Mouse (Mus musculus): Measurements from ENCODE around the gene Babam2. TPM values are rescaled to one million over a fixed set of nuclear protein-coding genes. Genes with fewer than 3 reads are reported as not detected.

Babam2 gene
- polyA plus RNA-seq, 1 experiment, result 92.8 TPM

DNA sequence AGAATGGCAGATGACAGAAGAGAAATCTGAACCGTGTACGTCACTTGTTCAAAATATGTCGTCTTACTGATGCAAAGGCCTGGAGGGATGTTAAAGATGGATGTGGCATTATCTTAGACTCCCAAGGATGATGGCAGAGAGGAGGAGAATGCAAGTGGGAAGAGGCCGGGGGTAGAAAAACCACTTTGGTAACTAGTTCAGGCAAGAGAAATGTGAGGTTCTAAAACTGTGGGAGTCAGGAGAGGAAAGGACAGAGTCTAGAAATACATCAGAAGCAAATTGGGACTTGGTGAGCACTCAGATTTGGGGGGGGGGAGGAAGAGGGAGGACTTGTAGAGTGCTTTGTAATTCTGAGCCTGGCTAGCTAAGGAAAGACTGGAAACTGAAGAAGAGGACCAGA is 340.1 kb downstream of the Babam2 start:
- Histone ChIP-seq H3K9ac (ENCODE audit: low read depth, poor library complexity, severe bottlenecking) (no peak overlapping the region), H3K27me3 (ENCODE audit: control insufficient read depth, insufficient read depth, low read length, poor library complexity, severe bottlenecking) (no peaks in the 10 kb centered on the region), H3K27ac (ENCODE audit: insufficient read depth, low read length) (no peak overlapping the region), H3K9me3 (replicated peaks; ENCODE audit: control insufficient read depth, insufficient read depth, low read length, poor library complexity, severe bottlenecking) (no peaks in the 10 kb centered on the region), H3K36me3 (ENCODE audit: control insufficient read depth, insufficient read depth, low read length, poor library complexity, severe bottlenecking) (no peaks in the 10 kb centered on the region), H3K4me1 (ENCODE audit: control insufficient read depth, insufficient read depth, low read length) (no peaks in the 10 kb centered on the region), H3K4me3 (ENCODE audit: low read depth, low read length) (no peak overlapping the region)
- no peak for TF ChIP-seq EP300 (IDR thresholded peaks at IDR 0.05; ENCODE audit: insufficient read depth, low read depth, low read length)
- TF ChIP-seq CTCF (IDR thresholded peaks at IDR 0.05; ENCODE audit: low read depth, low read length), result no peak
- no peak for TF ChIP-seq POLR2A (IDR thresholded peaks at IDR 0.05; ENCODE audit: insufficient read depth, low read length)

DNA sequence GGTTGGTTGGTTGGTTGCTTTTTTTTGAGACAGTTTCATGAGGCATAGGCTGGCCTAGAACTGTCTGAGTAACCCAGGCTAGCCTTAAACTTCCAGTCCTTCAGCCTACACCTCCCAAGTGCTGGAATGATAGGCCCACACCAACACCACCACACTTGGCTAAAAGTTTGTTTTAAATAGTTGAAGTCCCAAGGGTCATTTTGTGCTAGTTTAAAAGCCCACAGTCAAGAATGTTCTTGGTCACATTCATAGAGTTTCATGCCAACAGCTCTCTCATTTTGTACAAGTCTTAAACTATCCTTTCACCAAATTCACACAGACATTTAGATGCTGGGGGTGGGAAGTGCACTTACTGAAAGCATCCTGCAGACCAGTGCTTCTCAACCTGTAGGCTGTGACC is 341.5 kb downstream of the Babam2 start:
- H3K9ac ChIP-seq (ENCODE audit: low read depth, poor library complexity, severe bottlenecking), result no peak overlapping the region
- H3K27me3 ChIP-seq (ENCODE audit: control insufficient read depth, insufficient read depth, low read length, poor library complexity, severe bottlenecking), result no peaks in the 10 kb centered on the region
- H3K27ac ChIP-seq (ENCODE audit: insufficient read depth, low read length), result no peak overlapping the region
- H3K9me3 ChIP-seq (replicated peaks; ENCODE audit: control insufficient read depth, insufficient read depth, low read length, poor library complexity, severe bottlenecking), result no peaks in the 10 kb centered on the region
- no peaks in the 10 kb centered on the region for H3K36me3 ChIP-seq (ENCODE audit: control insufficient read depth, insufficient read depth, low read length, poor library complexity, severe bottlenecking)
- TF ChIP-seq POLR2A (IDR thresholded peaks at IDR 0.05; ENCODE audit: insufficient read depth, low read length) (no peak), EP300 (IDR thresholded peaks at IDR 0.05; ENCODE audit: insufficient read depth, low read depth, low read length) (no peak), CTCF (IDR thresholded peaks at IDR 0.05; ENCODE audit: low read depth, low read length) (no peak)
- no peaks in the 10 kb centered on the region for H3K4me1 ChIP-seq (ENCODE audit: control insufficient read depth, insufficient read depth, low read length)
- H3K4me3 ChIP-seq (ENCODE audit: low read depth, low read length), result no peak overlapping the region

DNA sequence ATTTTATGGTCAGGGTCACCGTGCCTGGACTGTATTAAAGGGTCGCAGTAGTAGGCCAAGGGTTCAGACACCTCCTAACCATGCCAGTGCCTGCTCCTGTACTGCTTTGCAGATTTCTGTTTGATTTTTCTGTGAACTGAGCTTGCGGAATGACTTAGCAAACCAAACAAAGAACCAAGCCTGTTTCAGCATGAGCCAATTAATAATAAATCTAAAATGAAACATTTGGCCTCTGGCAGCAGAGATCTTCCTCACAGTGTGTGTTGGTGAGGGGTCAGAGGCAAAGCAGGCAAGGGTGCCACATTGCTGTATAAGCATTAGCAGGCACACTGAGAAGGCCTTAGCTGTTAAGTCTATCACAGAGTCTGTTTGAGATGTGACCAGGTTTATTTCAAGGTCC is 342.0 kb downstream of the Babam2 start:
- no peak for TF ChIP-seq EP300 (IDR thresholded peaks at IDR 0.05; ENCODE audit: insufficient read depth, low read depth, low read length)
- TF ChIP-seq POLR2A (IDR thresholded peaks at IDR 0.05; ENCODE audit: insufficient read depth, low read length), result no peak
- no peak for TF ChIP-seq CTCF (IDR thresholded peaks at IDR 0.05; ENCODE audit: low read depth, low read length)
- Histone ChIP-seq H3K36me3 (ENCODE audit: control insufficient read depth, insufficient read depth, low read length, poor library complexity, severe bottlenecking) (no peaks in the 10 kb centered on the region), H3K9ac (ENCODE audit: low read depth, poor library complexity, severe bottlenecking) (no peak overlapping the region), H3K27ac (ENCODE audit: insufficient read depth, low read length) (no peak overlapping the region), H3K4me1 (ENCODE audit: control insufficient read depth, insufficient read depth, low read length) (no peaks in the 10 kb centered on the region), H3K4me3 (ENCODE audit: low read depth, low read length) (no peak overlapping the region), H3K9me3 (replicated peaks; ENCODE audit: control insufficient read depth, insufficient read depth, low read length, poor library complexity, severe bottlenecking) (no peaks in the 10 kb centered on the region), H3K27me3 (ENCODE audit: control insufficient read depth, insufficient read depth, low read length, poor library complexity, severe bottlenecking) (no peaks in the 10 kb centered on the region)

DNA sequence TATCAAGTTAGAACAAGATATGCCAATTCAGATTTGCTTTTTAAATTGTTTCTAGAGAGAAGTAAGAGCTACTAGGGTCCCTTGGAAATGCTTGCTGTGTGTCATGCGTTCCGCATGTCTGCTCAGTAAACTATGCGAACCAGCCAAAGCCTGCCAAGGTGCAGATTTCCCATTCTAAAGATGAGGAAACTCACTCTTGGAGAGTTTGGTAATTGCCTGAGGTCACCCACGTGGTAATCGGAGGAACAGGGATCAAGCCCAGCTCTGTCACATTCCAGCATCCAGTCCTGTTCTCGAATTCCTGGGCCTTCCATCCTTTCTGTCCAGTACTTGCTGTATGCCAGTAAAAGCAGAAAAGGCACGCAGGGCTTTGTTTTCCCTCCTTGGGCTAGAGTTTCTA is 345.7 kb downstream of the Babam2 start:
- TF ChIP-seq EP300 (IDR thresholded peaks at IDR 0.05; ENCODE audit: insufficient read depth, low read depth, low read length) (no peak), POLR2A (IDR thresholded peaks at IDR 0.05; ENCODE audit: insufficient read depth, low read length) (no peak), CTCF (IDR thresholded peaks at IDR 0.05; ENCODE audit: low read depth, low read length) (no peak)
- H3K4me1 ChIP-seq (ENCODE audit: control insufficient read depth, insufficient read depth, low read length), result no peaks in the 10 kb centered on the region
- no peaks in the 10 kb centered on the region for H3K36me3 ChIP-seq (ENCODE audit: control insufficient read depth, insufficient read depth, low read length, poor library complexity, severe bottlenecking)
- H3K9me3 ChIP-seq (replicated peaks; ENCODE audit: control insufficient read depth, insufficient read depth, low read length, poor library complexity, severe bottlenecking), result no peaks in the 10 kb centered on the region
- H3K9ac ChIP-seq (ENCODE audit: low read depth, poor library complexity, severe bottlenecking), result no peak overlapping the region
- H3K27me3 ChIP-seq (ENCODE audit: control insufficient read depth, insufficient read depth, low read length, poor library complexity, severe bottlenecking), result no peaks in the 10 kb centered on the region
- H3K4me3 ChIP-seq (ENCODE audit: low read depth, low read length), result no peak overlapping the region
- H3K27ac ChIP-seq (ENCODE audit: insufficient read depth, low read length), result no peak overlapping the region

DNA sequence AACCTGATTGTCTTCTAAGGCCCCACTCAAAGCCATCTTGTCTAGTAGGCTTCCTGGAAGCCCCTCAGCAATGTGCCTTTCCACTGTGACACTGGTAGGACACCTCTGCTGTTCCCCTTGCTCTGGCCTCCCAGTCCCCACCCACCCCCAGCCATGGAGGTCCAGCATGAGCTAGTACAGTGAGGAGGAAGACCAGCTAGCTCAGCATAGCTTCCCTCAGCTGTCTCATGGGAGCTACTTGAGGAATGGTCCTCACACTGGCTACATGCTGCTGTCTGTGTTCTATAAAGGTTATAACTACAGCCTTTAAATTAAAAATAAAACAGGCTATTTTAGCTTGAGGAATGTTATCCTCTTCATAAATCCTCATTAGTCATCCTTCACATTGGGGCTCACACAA is 346.5 kb downstream of the Babam2 start:
- H3K27ac ChIP-seq (ENCODE audit: insufficient read depth, low read length), result no peak overlapping the region
- no peak for TF ChIP-seq POLR2A (IDR thresholded peaks at IDR 0.05; ENCODE audit: insufficient read depth, low read length)
- TF ChIP-seq EP300 (IDR thresholded peaks at IDR 0.05; ENCODE audit: insufficient read depth, low read depth, low read length), result no peak
- TF ChIP-seq CTCF (IDR thresholded peaks at IDR 0.05; ENCODE audit: low read depth, low read length), result no peak
- no peaks in the 10 kb centered on the region for H3K27me3 ChIP-seq (ENCODE audit: control insufficient read depth, insufficient read depth, low read length, poor library complexity, severe bottlenecking)
- no peaks in the 10 kb centered on the region for H3K36me3 ChIP-seq (ENCODE audit: control insufficient read depth, insufficient read depth, low read length, poor library complexity, severe bottlenecking)
- H3K4me3 ChIP-seq (ENCODE audit: low read depth, low read length), result no peak overlapping the region
- no peaks in the 10 kb centered on the region for H3K4me1 ChIP-seq (ENCODE audit: control insufficient read depth, insufficient read depth, low read length)
- H3K9me3 ChIP-seq (replicated peaks; ENCODE audit: control insufficient read depth, insufficient read depth, low read length, poor library complexity, severe bottlenecking), result no peaks in the 10 kb centered on the region
- H3K9ac ChIP-seq (ENCODE audit: low read depth, poor library complexity, severe bottlenecking), result no peak overlapping the region

DNA sequence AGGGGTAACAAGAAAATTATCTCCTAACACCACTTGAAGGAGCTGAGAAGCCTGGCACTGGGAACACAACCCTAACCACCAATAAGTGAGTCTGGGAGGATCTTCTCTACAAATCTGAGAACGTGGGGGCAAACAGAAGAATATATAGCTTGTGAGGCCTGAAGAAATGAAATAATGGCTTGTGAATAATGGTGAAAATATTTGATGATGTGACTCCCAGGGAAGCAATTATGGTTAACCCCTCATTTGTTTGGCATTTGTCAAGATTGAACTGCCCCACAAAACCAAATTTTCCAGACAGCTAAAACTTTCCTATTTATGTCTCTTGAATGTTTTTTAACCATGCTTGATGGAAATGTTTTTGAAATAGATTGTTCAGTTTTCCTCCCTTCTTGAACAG is 354.4 kb downstream of the Babam2 start:
- TF ChIP-seq POLR2A (IDR thresholded peaks at IDR 0.05; ENCODE audit: insufficient read depth, low read length), result no peak
- H3K27ac ChIP-seq (ENCODE audit: insufficient read depth, low read length), result no peak overlapping the region
- no peaks in the 10 kb centered on the region for H3K9me3 ChIP-seq (replicated peaks; ENCODE audit: control insufficient read depth, insufficient read depth, low read length, poor library complexity, severe bottlenecking)
- H3K4me1 ChIP-seq (ENCODE audit: control insufficient read depth, insufficient read depth, low read length), result no peaks in the 10 kb centered on the region
- no peaks in the 10 kb centered on the region for H3K27me3 ChIP-seq (ENCODE audit: control insufficient read depth, insufficient read depth, low read length, poor library complexity, severe bottlenecking)
- no peaks in the 10 kb centered on the region for H3K36me3 ChIP-seq (ENCODE audit: control insufficient read depth, insufficient read depth, low read length, poor library complexity, severe bottlenecking)
- no peak overlapping the region for H3K9ac ChIP-seq (ENCODE audit: low read depth, poor library complexity, severe bottlenecking)
- no peak overlapping the region for H3K4me3 ChIP-seq (ENCODE audit: low read depth, low read length)
